Mouse (Mus musculus) embryonic facial prominence, embryonic 13.5 days (tissue): ENCODE measurements at regions not wholly inside any gene's neighbourhood (a gene's known extent, or its start where the extent isn't known, plus 50 kb on each side); places are given as distances from the start of the nearest gene placed in this dataset.

Experiments
- ATAC-seq: fragments of 200-750 bp; cut with Nextera tagmentation; 2 replicates; pipeline ENCODE4 v1.8.0; 2017; ENCODE audit warnings: low read depth; ENCODE audit not compliant: insufficient number of reproducible peaks, insufficient read depth, low FRiP score, low TSS enrichment
- H3K27ac ChIP-seq: fragments of 300-500 bp; sonication (generic); 2 replicates; pipeline ENCODE4 v1.5.1; 2015; ENCODE audit warnings: moderate library complexity, mild to moderate bottlenecking, inconsistent platforms
- H3K27me3 ChIP-seq: fragments of 300-500 bp; sonication (generic); 2 replicates; pipeline ENCODE4 v1.6.1; 2015; ENCODE audit warnings: mild to moderate bottlenecking, inconsistent platforms
- H3K36me3 ChIP-seq: fragments of 300-500 bp; sonication (generic); 2 replicates; pipeline ENCODE4 v1.6.1; 2015; ENCODE audit warnings: mild to moderate bottlenecking, inconsistent platforms
- H3K4me1 ChIP-seq: fragments of 300-500 bp; sonication (generic); 2 replicates; pipeline ENCODE4 v1.6.1; 2015; ENCODE audit warnings: inconsistent platforms
- H3K4me2 ChIP-seq: fragments of 300-500 bp; sonication (generic); 2 replicates; pipeline ENCODE4 v1.6.1; 2015; ENCODE audit warnings: moderate library complexity, mild to moderate bottlenecking, inconsistent platforms
- H3K4me3 ChIP-seq: fragments of 300-500 bp; sonication (generic); 2 replicates; pipeline ENCODE4 v1.5.1; 2015; ENCODE audit warnings: mild to moderate bottlenecking, inconsistent platforms
- H3K9ac ChIP-seq: fragments of 300-500 bp; sonication (generic); 2 replicates; pipeline ENCODE4 v1.6.1; 2015; ENCODE audit warnings: mild to moderate bottlenecking, inconsistent platforms
- H3K9me3 ChIP-seq: fragments of 300-500 bp; sonication (generic); 2 replicates; pipeline ENCODE4 v1.6.1; 2016; ENCODE audit warnings: inconsistent platforms
- WGBS: fragments of 180-500 bp; shearing (Covaris S2); methylation state at CpG from one replicate; pipeline ENCODE4 v1.1.7; 2015; ENCODE audit warnings: mixed read lengths; 5-methylcytosine and 5-hydroxymethylcytosine counted together

GRCm38 (mm10) chr12:39952854-39953253 lies 85.0 kb downstream of the Arl4a start:
- peaks cover 4% of the 10 kb centered on the region; the same call in 1 of the 2 replicates for H3K4me1 ChIP-seq
- WGBS = 74% methylated on average over 4 of the region's 4 CpGs

GRCm38 (mm10) chr12:39951911-39952310 lies 85.9 kb downstream of the Arl4a start:
- Histone ChIP-seq H3K4me3 (no peak overlapping the region), H3K36me3 (no peaks in the 10 kb centered on the region), H3K4me1 (peaks cover 10% of the 10 kb centered on the region), H3K9ac (no peak overlapping the region), H3K4me2 (no peak overlapping the region), H3K27ac (no peak overlapping the region), H3K27me3 (no peaks in the 10 kb centered on the region), H3K9me3 (no peaks in the 10 kb centered on the region)
- no peak for ATAC-seq
- 90% methylated on average over 6 of the region's 6 CpGs for WGBS

More at GRCm38 (mm10) chr12:39952854-39953253, 85.0 kb downstream of the Arl4a start:
- Histone ChIP-seq H3K27ac (no peak overlapping the region), H3K27me3 (no peaks in the 10 kb centered on the region), H3K9me3 (no peaks in the 10 kb centered on the region), H3K4me3 (no peak overlapping the region), H3K36me3 (no peaks in the 10 kb centered on the region), H3K9ac (no peak overlapping the region), H3K4me2 (no peak overlapping the region)
- no peak for ATAC-seq

GRCm38 (mm10) chr12:39950270-39950801 lies 87.5 kb downstream of the Arl4a start:
- H3K9me3 ChIP-seq = no peaks in the 10 kb centered on the region
- no peaks in the 10 kb centered on the region for H3K36me3 ChIP-seq
- no peak overlapping the region for H3K9ac ChIP-seq
- no peak for ATAC-seq
- no peak overlapping the region for H3K4me3 ChIP-seq
- no peaks in the 10 kb centered on the region for H3K27me3 ChIP-seq
- H3K4me1 ChIP-seq = peaks cover 9% of the 10 kb centered on the region; the same call in 1 of the 2 replicates
- no peak overlapping the region for H3K27ac ChIP-seq
- H3K4me2 ChIP-seq = no peak overlapping the region
- WGBS = 85% methylated on average over 7 of the region's 7 CpGs

GRCm38 (mm10) chr12:39942910-39943309 lies 94.9 kb downstream of the Arl4a start:
- H3K4me2 ChIP-seq = no peak overlapping the region
- H3K4me3 ChIP-seq = no peak overlapping the region
- 65% methylated on average over 5 of the region's 5 CpGs for WGBS
- no peak overlapping the region for H3K9ac ChIP-seq
- peaks cover 9% of the 10 kb centered on the region; the same call in 1 of the 2 replicates for H3K4me1 ChIP-seq
- no peaks in the 10 kb centered on the region for H3K27me3 ChIP-seq
- no peak overlapping the region for H3K27ac ChIP-seq
- no peak for ATAC-seq
- no peaks in the 10 kb centered on the region for H3K9me3 ChIP-seq
- H3K36me3 ChIP-seq = no peaks in the 10 kb centered on the region

- WGBS = 84% methylated on average over 1 of the region's 1 CpGs
- Histone ChIP-seq H3K27ac (no peak overlapping the region), H3K9me3 (no peaks in the 10 kb centered on the region), H3K4me2 (no peak overlapping the region), H3K4me1 (no peaks in the 10 kb centered on the region), H3K4me3 (no peak overlapping the region), H3K27me3 (no peaks in the 10 kb centered on the region), H3K9ac (no peak overlapping the region), H3K36me3 (no peaks in the 10 kb centered on the region)
- ATAC-seq = no peak
Observed at GRCm38 (mm10) chr12:39941162-39941561, 96.7 kb downstream of the Arl4a start.

- no peak for ATAC-seq
- H3K27ac ChIP-seq = no peak overlapping the region
- H3K4me1 ChIP-seq = no peaks in the 10 kb centered on the region
- H3K9ac ChIP-seq = no peak overlapping the region
- no peaks in the 10 kb centered on the region for H3K9me3 ChIP-seq
- H3K27me3 ChIP-seq = no peaks in the 10 kb centered on the region
- no peak overlapping the region for H3K4me2 ChIP-seq
- H3K4me3 ChIP-seq = no peak overlapping the region
- H3K36me3 ChIP-seq = no peaks in the 10 kb centered on the region
Observed at GRCm38 (mm10) chr12:39939017-39939416, 98.8 kb downstream of the Arl4a start.

- Histone ChIP-seq H3K27ac (no peak overlapping the region), H3K9ac (no peak overlapping the region), H3K4me1 (no peaks in the 10 kb centered on the region), H3K4me2 (no peak overlapping the region), H3K4me3 (no peak overlapping the region), H3K36me3 (no peaks in the 10 kb centered on the region), H3K27me3 (no peaks in the 10 kb centered on the region), H3K9me3 (no peaks in the 10 kb centered on the region)
- ATAC-seq = no peak
- WGBS = 88% methylated on average over 2 of the region's 2 CpGs
Observed at GRCm38 (mm10) chr12:39938211-39938610, 99.6 kb downstream of the Arl4a start.

GRCm38 (mm10) chr12:39936331-39936730 lies 101.5 kb downstream of the Arl4a start:
- Histone ChIP-seq H3K4me3 (no peak overlapping the region), H3K27ac (no peak overlapping the region), H3K9me3 (no peaks in the 10 kb centered on the region), H3K36me3 (no peaks in the 10 kb centered on the region), H3K4me1 (no peaks in the 10 kb centered on the region), H3K27me3 (no peaks in the 10 kb centered on the region), H3K4me2 (no peak overlapping the region), H3K9ac (no peak overlapping the region)
- WGBS = 60% methylated on average over 11 of the region's 11 CpGs
- ATAC-seq = no peak

- Histone ChIP-seq H3K9ac (no peak overlapping the region), H3K4me2 (no peak overlapping the region), H3K27me3 (no peaks in the 10 kb centered on the region), H3K27ac (no peak overlapping the region), H3K4me1 (no peaks in the 10 kb centered on the region), H3K36me3 (no peaks in the 10 kb centered on the region), H3K4me3 (no peak overlapping the region), H3K9me3 (no peaks in the 10 kb centered on the region)
- 80% methylated on average over 12 of the region's 12 CpGs for whole genome bisulfite sequencing
- no peak for ATAC-seq
Observed at GRCm38 (mm10) chr12:39935775-39936174, 102.0 kb downstream of the Arl4a start.

- Histone ChIP-seq H3K4me3 (no peak overlapping the region), H3K4me1 (no peaks in the 10 kb centered on the region), H3K27ac (no peak overlapping the region), H3K9ac (no peak overlapping the region), H3K27me3 (no peaks in the 10 kb centered on the region), H3K36me3 (no peaks in the 10 kb centered on the region), H3K4me2 (no peak overlapping the region), H3K9me3 (no peaks in the 10 kb centered on the region)
- WGBS = 73% methylated on average over 4 of the region's 4 CpGs
- no peak for ATAC-seq
Observed at GRCm38 (mm10) chr12:39934877-39935276, 102.9 kb downstream of the Arl4a start.

- WGBS = 60% methylated on average over 1 of the region's 1 CpGs
- H3K4me1 ChIP-seq = no peaks in the 10 kb centered on the region
- no peaks in the 10 kb centered on the region for H3K36me3 ChIP-seq
- no peaks in the 10 kb centered on the region for H3K9me3 ChIP-seq
- H3K27ac ChIP-seq = no peak overlapping the region
- no peak for ATAC-seq
- no peaks in the 10 kb centered on the region for H3K27me3 ChIP-seq
- no peak overlapping the region for H3K4me3 ChIP-seq
- H3K4me2 ChIP-seq = no peak overlapping the region
- H3K9ac ChIP-seq = no peak overlapping the region
Observed at GRCm38 (mm10) chr12:39931251-39931650, 106.6 kb downstream of the Arl4a start.

GRCm38 (mm10) chr12:39927902-39928301 lies 109.9 kb downstream of the Arl4a start:
- Histone ChIP-seq H3K36me3 (no peaks in the 10 kb centered on the region), H3K27ac (no peak overlapping the region), H3K4me2 (no peak overlapping the region), H3K27me3 (no peaks in the 10 kb centered on the region), H3K9me3 (no peaks in the 10 kb centered on the region), H3K4me3 (no peak overlapping the region), H3K9ac (no peak overlapping the region), H3K4me1 (no peaks in the 10 kb centered on the region)
- no peak for ATAC-seq

- H3K9me3 ChIP-seq = no peaks in the 10 kb centered on the region
- no peaks in the 10 kb centered on the region for H3K4me1 ChIP-seq
- H3K36me3 ChIP-seq = no peaks in the 10 kb centered on the region
- H3K4me3 ChIP-seq = no peak overlapping the region
- H3K27me3 ChIP-seq = no peaks in the 10 kb centered on the region
- no peak overlapping the region for H3K27ac ChIP-seq
- WGBS = 84% methylated on average over 8 of the region's 8 CpGs
- H3K9ac ChIP-seq = no peak overlapping the region
- no peak for ATAC-seq
- no peak overlapping the region for H3K4me2 ChIP-seq
Observed at GRCm38 (mm10) chr12:39927014-39927413, 110.8 kb downstream of the Arl4a start.
